Mouse (Mus musculus) hindbrain, embryonic 11.5 days (tissue): ENCODE measurements around the gene Fam72a. TPM values are rescaled to one million over a fixed set of nuclear protein-coding genes. Genes with fewer than 3 reads are reported as not detected.

Experiments used
- ATAC-seq: fragments of 200-750 bp; cut with Nextera tagmentation; 2 replicates; pipeline ENCODE4 v1.8.0; 2017; ENCODE audit warnings: mild to moderate bottlenecking, moderate TSS enrichment, moderate library complexity; ENCODE audit not compliant: low FRiP score
- DNase-seq: peaks from one replicate; pipeline ENCODE4 v3.0.0-alpha.2; 2015; ENCODE audit warnings: low spot score
- H3K27ac ChIP-seq: fragments of 300-500 bp; sonication (generic); 2 replicates; pipeline ENCODE4 v1.5.1; 2014; ENCODE audit warnings: mild to moderate bottlenecking, low read depth, low read length
- H3K27me3 ChIP-seq: fragments of 300-500 bp; sonication (generic); 2 replicates; pipeline ENCODE4 v1.6.1; 2014; ENCODE audit warnings: mild to moderate bottlenecking, low read length, moderate library complexity, mixed read lengths; ENCODE audit not compliant: control insufficient read depth, insufficient read depth
- H3K36me3 ChIP-seq: fragments of 300-500 bp; sonication (generic); 2 replicates; pipeline ENCODE4 v1.6.1; 2014; ENCODE audit warnings: mild to moderate bottlenecking, low read length, moderate library complexity, mixed read lengths; ENCODE audit not compliant: control insufficient read depth, insufficient read depth
- H3K4me1 ChIP-seq: fragments of 300-500 bp; sonication (generic); replicated peaks from 2 replicates; pipeline ENCODE4 v1.6.1; 2014; ENCODE audit warnings: low read length, mixed read lengths; ENCODE audit not compliant: control insufficient read depth, insufficient read depth
- H3K4me2 ChIP-seq: fragments of 300-500 bp; sonication (generic); replicated peaks from 2 replicates; pipeline ENCODE4 v1.6.1; 2014; ENCODE audit warnings: mild to moderate bottlenecking, low read depth, low read length
- H3K4me3 ChIP-seq: fragments of 300-500 bp; sonication (generic); 2 replicates; pipeline ENCODE4 v1.5.1; 2014; ENCODE audit warnings: low read depth, low read length
- H3K9ac ChIP-seq: fragments of 300-500 bp; sonication (generic); 2 replicates; pipeline ENCODE4 v1.6.1; 2014; ENCODE audit warnings: low read depth, low read length
- H3K9me3 ChIP-seq: fragments of 300-500 bp; sonication (generic); 2 replicates; pipeline ENCODE4 v1.6.1; 2016; ENCODE audit warnings: low read length; ENCODE audit not compliant: control insufficient read depth
- WGBS: fragments of 180-500 bp; shearing (Covaris S2); extraction: QIAGEN DNeasy Blood & Tissue Kit; methylation state at CpG from one replicate; pipeline ENCODE4 v1.1.7; 2014; 5-methylcytosine and 5-hydroxymethylcytosine counted together
- polyA plus RNA-seq: library from polyadenylated mRNA; unstranded; fragments of >200 nt; fragmentation: Nextera tagmentation; extraction: Ambion mirVana; gene quantifications from 2 replicates; pipeline ENCODE4 v1.2.1, GENCODE M21; 2014

The Fam72a gene
- polyA plus RNA-seq, 1 experiment from 2014 or later, result 4.1 TPM

- no peaks in the 10 kb centered on the region for H3K9me3 ChIP-seq
- H3K9ac ChIP-seq, result no peak overlapping the region
- ATAC-seq, result no peak
- H3K4me1 ChIP-seq, result no peaks in the 10 kb centered on the region; the same call in 1 of the 2 replicates
- no peak overlapping the region for H3K4me2 ChIP-seq
- DNase-seq, result no peak
- H3K27ac ChIP-seq, result no peak overlapping the region
- no peaks in the 10 kb centered on the region for H3K27me3 ChIP-seq
- no peaks in the 10 kb centered on the region for H3K36me3 ChIP-seq
- 87% methylated on average over 4 of the region's 4 CpGs for WGBS
- no peak overlapping the region for H3K4me3 ChIP-seq
Measured at GRCm38 (mm10) chr1:131493966-131494898, 33.5 kb upstream of the Fam72a start.

- Histone ChIP-seq H3K4me1 (no peaks in the 10 kb centered on the region; the same call in 1 of the 2 replicates), H3K27me3 (no peaks in the 10 kb centered on the region), H3K27ac (no peak overlapping the region), H3K36me3 (no peaks in the 10 kb centered on the region), H3K9me3 (no peaks in the 10 kb centered on the region), H3K4me2 (no peak overlapping the region), H3K9ac (no peak overlapping the region), H3K4me3 (no peak overlapping the region)
- 92% methylated on average over 1 of the region's 1 CpGs for WGBS
- ATAC-seq (no peak), DNase-seq (no peak)
Measured at GRCm38 (mm10) chr1:131498231-131498630, 29.5 kb upstream of the Fam72a start.

DNA sequence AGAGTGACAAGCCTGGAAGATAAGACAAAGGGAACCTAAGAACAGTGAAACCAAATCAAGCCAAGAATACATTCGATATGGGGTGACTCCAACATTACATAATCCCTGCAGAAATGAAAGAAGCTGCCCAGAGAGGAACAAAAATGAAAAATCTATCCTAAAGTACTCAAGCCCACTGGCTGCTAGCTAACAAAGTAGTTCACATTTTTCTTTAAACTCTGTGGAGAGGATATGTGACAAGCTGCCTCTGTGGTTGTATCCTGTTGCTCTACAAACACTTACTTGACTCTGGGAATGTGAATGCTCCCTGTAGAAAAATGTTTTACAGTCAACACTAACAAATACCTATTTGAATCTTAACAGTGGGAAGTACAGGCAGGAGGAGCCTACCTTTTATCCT lies 26.0 kb upstream of the Fam72a start:
- WGBS, result 97% methylated on average over 1 of the region's 1 CpGs
- Histone ChIP-seq H3K4me1 (no peaks in the 10 kb centered on the region), H3K27ac (no peak overlapping the region), H3K4me3 (no peak overlapping the region), H3K36me3 (no peaks in the 10 kb centered on the region), H3K9ac (no peak overlapping the region), H3K4me2 (no peak overlapping the region), H3K9me3 (no peaks in the 10 kb centered on the region), H3K27me3 (no peaks in the 10 kb centered on the region)
- no peak for ATAC-seq
- DNase-seq, result no peak

GRCm38 (mm10) chr1:131511131-131511530 lies 16.6 kb upstream of the Fam72a start:
- Histone ChIP-seq H3K4me1 (no peaks in the 10 kb centered on the region), H3K9me3 (no peaks in the 10 kb centered on the region), H3K36me3 (no peaks in the 10 kb centered on the region), H3K9ac (no peak overlapping the region), H3K4me3 (no peak overlapping the region), H3K4me2 (no peak overlapping the region), H3K27me3 (no peaks in the 10 kb centered on the region), H3K27ac (no peak overlapping the region)
- DNase-seq (no peak), ATAC-seq (no peak)

DNA sequence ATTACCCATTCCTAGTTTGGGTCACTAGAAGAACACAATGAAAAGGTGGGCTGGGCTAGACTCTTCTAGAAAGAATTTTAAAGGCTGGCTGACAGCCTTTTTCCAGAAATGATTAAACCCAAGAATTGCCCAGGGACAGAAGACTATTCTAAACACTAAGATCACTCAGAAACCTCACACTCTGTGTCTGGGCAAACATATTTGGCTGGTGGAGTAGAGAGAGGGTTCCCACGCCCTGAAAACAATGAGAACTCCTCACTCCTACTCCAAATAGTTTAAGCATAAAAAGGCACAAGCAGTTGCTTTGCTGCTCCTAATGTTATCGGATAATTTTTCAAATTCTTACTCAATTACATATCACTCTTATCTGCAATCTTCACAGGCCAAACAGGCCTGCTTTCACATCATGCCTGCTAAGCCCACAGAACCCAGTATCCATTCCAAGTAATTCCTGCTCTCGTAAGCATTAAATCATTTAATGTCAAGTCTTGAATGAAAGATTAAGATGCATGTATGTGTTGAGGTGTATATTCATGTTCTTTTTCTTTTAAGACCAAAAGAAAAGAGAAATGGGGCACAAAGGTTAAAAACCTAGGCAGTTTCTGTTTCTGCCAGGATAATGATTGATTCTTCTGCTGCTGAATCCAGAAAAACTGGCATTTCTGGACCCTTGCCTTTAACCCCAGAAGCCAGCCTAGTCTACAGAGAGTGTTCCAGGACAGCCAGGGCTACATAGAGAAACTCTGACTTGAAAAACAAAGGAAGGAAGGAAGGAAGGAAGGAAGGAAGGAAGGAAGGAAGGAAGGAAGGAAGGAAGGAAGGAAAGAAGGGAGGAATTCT lies 15.8 kb upstream of the Fam72a start:
- no peaks in the 10 kb centered on the region for H3K4me1 ChIP-seq
- H3K27ac ChIP-seq, result no peak overlapping the region
- WGBS, result 86% methylated on average over 3 of the region's 3 CpGs
- no peaks in the 10 kb centered on the region for H3K27me3 ChIP-seq
- no peaks in the 10 kb centered on the region for H3K9me3 ChIP-seq
- DNase-seq (no peak), ATAC-seq (no peak)
- no peak overlapping the region for H3K4me2 ChIP-seq
- no peak overlapping the region for H3K9ac ChIP-seq
- no peak overlapping the region for H3K4me3 ChIP-seq
- no peaks in the 10 kb centered on the region for H3K36me3 ChIP-seq

GRCm38 (mm10) chr1:131513136-131513535 lies 14.6 kb upstream of the Fam72a start:
- H3K4me1 ChIP-seq, result no peaks in the 10 kb centered on the region
- WGBS, result 98% methylated on average over 2 of the region's 2 CpGs
- no peaks in the 10 kb centered on the region for H3K36me3 ChIP-seq
- H3K27me3 ChIP-seq, result no peaks in the 10 kb centered on the region
- H3K9me3 ChIP-seq, result no peaks in the 10 kb centered on the region
- H3K4me3 ChIP-seq, result no peak overlapping the region
- no peak overlapping the region for H3K9ac ChIP-seq
- H3K4me2 ChIP-seq, result no peak overlapping the region
- DNase-seq, result no peak
- ATAC-seq, result no peak
- H3K27ac ChIP-seq, result no peak overlapping the region

DNA sequence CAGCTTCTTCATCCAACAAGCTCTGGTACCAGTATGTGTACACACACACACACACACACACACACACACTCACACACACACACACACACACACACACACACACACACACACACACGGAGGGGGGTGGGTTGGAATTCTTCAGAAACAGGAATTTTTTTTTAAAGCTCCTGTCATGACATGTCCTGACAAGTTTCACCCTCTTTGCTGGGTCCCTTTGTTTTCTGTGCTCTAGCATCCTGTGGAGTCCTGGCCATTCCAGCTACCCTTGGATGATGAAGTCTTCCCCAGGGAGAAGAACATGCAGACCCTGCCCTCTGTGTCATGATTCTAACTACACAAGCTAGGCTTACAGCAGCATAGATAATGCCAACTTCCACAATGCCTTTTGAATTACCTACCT lies 13.5 kb upstream of the Fam72a start:
- Histone ChIP-seq H3K27ac (no peak overlapping the region), H3K9ac (no peak overlapping the region), H3K9me3 (no peaks in the 10 kb centered on the region), H3K36me3 (no peaks in the 10 kb centered on the region), H3K4me3 (no peak overlapping the region), H3K4me1 (no peaks in the 10 kb centered on the region), H3K27me3 (no peaks in the 10 kb centered on the region), H3K4me2 (no peak overlapping the region)
- 22% methylated on average over 1 of the region's 1 CpGs for WGBS
- DNase-seq, result no peak
- no peak for ATAC-seq

- Histone ChIP-seq H3K9me3 (no peaks in the 10 kb centered on the region), H3K4me1 (no peaks in the 10 kb centered on the region), H3K4me2 (no peak overlapping the region), H3K4me3 (no peak overlapping the region), H3K27ac (no peak overlapping the region), H3K27me3 (no peaks in the 10 kb centered on the region), H3K36me3 (no peaks in the 10 kb centered on the region), H3K9ac (no peak overlapping the region)
- WGBS, result 89% methylated on average over 3 of the region's 3 CpGs
- ATAC-seq, result no peak
- no peak for DNase-seq
Measured at GRCm38 (mm10) chr1:131516588-131516987, 11.1 kb upstream of the Fam72a start.
